Mouse (Mus musculus) cerebellum, postnatal 36 days (tissue): ENCODE data around the gene Neurl1a.

Experiments
- DNase-seq, 2 experiments: peaks; one replicate each; pipeline ENCODE4 v3.0.0; 2021 to 2022; ENCODE audit warnings: mixed read lengths in 2 of 2

Gene Neurl1a

GRCm38 (mm10) chr19:47291307-47292080 lies 112.9 kb downstream of the Neurl1a start:
- no peak for DNase-seq

DNA sequence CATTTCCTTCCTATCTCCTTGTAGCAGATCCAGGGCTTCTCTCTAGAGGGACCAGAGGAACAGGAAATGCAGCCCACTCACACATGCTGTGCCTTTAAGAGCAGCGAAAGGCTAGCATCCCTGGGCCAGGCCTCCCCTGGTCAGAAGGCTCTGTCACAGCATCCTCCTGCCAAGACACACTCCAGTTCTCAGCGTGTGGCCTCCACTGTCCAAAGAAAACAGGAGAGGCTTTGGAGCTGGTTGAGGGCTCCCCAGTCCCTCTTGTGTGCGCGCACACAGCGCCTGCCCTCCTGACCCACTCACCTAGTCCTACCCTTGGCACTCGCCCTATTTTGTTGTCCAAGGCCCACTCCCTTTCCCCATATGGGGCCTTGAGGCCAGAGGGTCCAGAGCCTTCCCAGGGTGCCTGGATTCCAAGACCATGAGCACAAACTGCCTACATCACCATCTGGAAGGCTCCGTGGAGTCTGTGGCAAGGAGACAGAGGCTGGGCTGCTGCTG lies 113.9 kb downstream of the Neurl1a start:
- peak; percentile 78 to 79 for DNase-seq

DNA sequence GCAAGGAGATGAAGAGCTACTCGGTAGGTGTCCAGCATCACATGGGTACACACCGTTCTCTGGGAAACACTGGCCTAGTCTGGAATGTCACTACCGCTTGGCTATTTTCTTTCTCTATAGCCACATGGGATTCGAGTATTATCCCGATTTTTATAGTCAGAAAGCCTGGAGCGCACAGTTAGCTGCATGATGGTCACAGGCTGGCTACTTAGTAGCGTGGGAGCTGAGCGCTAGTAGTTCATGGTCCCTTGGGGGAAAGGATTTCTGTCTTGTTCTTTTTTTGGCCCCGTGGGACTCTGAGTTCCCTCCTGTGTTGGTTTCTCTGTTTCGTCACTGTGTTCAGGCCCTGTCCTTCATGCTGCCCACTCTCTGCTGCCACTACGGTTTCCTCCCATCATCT lies 119.5 kb downstream of the Neurl1a start:
- no peak for DNase-seq

DNA sequence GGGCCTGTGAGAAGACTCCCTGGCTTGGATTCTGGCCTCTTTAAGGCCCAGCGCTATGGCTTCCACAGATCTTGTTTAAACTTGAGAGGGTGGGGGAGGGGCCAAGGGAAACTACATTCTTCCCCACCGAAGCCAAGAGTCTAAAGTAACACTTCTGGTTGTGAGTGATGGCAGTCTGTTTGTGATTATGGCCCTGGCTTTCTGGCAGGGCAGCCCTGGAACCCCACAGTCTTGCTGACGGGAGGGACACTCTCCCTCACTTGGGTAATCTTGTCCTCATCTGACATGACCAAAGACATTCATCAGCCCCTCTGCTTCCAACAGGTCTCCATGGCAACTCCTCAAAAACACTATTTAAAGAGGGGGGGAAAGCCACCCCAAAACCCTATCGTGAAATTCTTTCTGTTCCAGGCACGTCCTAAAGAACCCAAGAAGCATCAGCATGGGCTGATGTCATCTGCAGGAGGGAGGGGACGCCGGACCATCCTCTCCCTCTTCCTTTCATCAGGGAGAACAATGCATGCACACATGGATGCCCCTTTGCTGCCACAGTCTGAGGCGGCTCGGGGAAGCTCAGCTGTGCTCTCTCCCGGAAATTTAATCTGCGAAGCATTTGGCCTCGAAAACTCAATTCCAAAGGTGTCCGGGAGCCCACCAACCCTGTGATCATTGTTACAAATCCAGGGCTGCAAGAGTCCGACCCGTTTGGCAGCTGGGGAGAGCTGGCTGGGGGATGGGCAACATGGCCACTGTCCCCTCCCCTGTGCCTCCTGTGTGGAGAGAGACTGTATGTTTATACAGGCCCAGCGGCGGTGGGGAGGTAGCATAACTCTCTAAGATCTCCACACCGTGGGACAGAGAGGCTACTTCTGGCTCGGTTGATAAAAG lies 122.9 kb downstream of the Neurl1a start:
- no peak for DNase-seq

- no peak for DNase-seq
These were observed 123.7 kb downstream of the Neurl1a start for GRCm38 (mm10) chr19:47302191-47302852.

GRCm38 (mm10) chr19:47303128-47303527 lies 124.5 kb downstream of the Neurl1a start:
- DNase-seq = no peak

GRCm38 (mm10) chr19:47304170-47304745 lies 125.6 kb downstream of the Neurl1a start:
- DNase-seq = peak; percentile 78 to 83

- DNase-seq = peak; percentile 43 to 46
These were observed 126.8 kb downstream of the Neurl1a start for GRCm38 (mm10) chr19:47305401-47305800.

- no peak for DNase-seq
These were observed 127.7 kb downstream of the Neurl1a start for GRCm38 (mm10) chr19:47306128-47306916.

DNA sequence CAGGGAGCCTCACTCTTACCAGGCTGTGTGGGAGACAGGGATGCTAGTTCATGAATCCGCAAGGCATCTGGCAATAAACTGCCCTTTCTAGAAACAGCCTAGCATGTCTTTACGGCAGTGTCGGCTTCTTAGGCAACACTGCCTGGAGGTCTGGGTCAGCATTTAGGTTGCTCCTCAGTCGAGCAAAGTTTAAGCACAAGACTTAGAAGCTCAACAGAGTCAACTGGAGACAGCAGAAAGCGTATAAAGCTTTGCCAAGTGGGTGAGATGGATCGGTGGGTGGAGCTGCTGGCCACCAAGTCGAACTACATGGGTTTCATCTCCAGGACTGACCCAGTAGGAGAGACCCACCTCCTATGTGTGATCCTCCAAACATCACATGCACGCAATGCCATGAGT lies 128.3 kb downstream of the Neurl1a start:
- DNase-seq = no peak
